Mouse (Mus musculus): ENCODE results near the gene Serpina3m.
"Not testable (repeated sequence)": the region's sequence is repeated elsewhere in the genome, so short reads cannot be mapped to it uniquely, and the experiment has no call there.

The Serpina3m gene

DNA sequence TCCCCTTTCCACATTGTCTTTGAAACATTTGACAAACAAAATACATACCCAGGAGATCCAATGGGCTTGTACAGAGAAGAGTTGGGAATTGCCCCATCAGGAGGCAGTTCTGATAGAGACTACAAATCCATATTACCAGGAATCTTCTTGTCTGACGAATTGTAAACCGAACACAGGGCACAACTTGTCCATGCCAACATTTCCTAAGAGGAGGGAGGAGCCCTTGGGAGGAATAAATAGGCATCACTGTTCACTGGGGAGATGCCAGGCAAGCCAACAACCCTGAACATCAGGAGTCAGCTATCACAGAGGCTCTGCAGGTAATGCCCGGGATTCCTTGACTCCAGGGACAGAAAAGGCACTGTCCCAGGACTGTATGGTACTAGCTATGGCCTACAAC lies at the start of gene Serpina3m, which contains the start of gene Serpina3k:
Gene Serpina3m (plus strand): TSS at position 261 of the 400 bp plus-strand sequence.
Gene Serpina3k (plus strand): TSS at position 261 of the 400 bp plus-strand sequence.
- not testable (repeated sequence) for DNase-seq (ENCODE audit: low spot score)

GRCm38 (mm10) chr12:104289872-104290271 lies 48.4 kb upstream of the Serpina3m start:
- DNase-seq (ENCODE audit: low spot score), result no peak

- DNase-seq (ENCODE audit: low spot score), result no peak
Observed at GRCm38 (mm10) chr12:104293963-104294362, 44.3 kb upstream of the Serpina3m start.

- no peak for DNase-seq (ENCODE audit: low spot score)
Observed at GRCm38 (mm10) chr12:104298049-104298448, 40.2 kb upstream of the Serpina3m start.

- no peak for DNase-seq (ENCODE audit: low spot score)
Observed at GRCm38 (mm10) chr12:104305991-104306390, 32.3 kb upstream of the Serpina3m start.

DNA sequence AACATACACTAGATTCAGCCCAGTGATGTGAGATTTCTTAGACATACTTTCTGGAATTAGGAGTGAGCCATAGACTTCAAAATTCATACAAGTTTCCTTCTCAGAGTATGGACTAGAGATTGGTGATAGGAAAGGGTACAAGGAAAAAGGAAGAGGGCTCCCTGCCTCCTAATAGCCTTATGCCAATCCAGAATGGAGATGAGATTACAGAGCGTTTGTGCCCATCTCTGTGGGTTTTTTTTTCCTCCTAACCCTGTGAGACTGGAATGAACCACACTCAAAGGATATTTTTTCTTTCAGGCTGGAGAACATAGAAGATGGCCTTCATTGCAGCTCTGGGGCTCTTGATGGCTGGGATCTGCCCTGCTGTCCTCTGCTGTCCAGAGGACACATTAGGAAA lies 24.0 kb upstream of the Serpina3m start, which contains the start of gene Serpina3j:
Gene Serpina3j (plus strand): TSS at position 301 of the 400 bp plus-strand sequence.
- DNase-seq (ENCODE audit: low spot score), result no peak

GRCm38 (mm10) chr12:104322454-104322853 lies 15.8 kb upstream of the Serpina3m start:
- DNase-seq (ENCODE audit: low spot score), result no peak

DNA sequence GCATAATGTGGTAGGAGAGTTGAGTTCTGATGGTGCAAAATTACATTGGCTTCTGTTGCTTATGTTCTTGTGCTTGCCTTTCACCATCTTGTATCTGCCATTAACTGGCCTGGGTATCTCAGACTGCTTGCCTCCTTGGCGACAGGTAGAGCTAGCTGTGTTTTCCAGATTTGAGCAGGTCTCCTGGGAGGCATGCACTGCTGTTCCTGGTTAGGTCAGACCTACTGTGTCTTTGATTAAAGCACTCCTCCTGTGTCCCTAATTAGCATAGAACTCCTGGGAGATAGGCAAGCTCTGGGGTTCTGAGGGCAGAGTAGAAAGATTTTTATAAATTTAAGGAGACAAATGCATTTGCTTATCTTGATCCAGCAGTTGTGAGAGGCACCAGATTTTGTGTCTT lies 6.6 kb upstream of the Serpina3m start:
- DNase-seq (ENCODE audit: low spot score), result no peak

GRCm38 (mm10) chr12:104336873-104337272 lies 1.4 kb upstream of the Serpina3m start:
- not testable (repeated sequence) for DNase-seq (ENCODE audit: low spot score)

DNA sequence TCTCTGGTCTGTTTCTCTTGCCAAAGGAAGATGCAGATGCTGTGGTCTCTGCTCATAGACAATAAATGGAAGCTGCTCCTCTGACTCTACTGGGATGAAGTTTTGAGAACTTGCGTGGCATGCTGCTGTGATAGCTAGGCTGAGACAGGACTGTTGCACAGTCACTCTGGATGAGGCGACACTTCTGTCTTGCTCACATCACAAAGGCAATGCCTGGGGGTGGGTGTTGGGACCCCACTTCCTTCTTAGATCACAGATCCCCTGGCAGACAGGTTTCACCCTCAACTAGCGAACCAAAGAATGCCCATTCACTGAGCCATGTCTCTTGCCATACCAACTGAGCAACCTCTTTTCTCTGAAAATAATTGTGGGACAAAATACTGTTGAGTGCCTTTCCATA lies 419 bp downstream of the Serpina3m start:
- DNase-seq (ENCODE audit: low spot score), result no peak

DNA sequence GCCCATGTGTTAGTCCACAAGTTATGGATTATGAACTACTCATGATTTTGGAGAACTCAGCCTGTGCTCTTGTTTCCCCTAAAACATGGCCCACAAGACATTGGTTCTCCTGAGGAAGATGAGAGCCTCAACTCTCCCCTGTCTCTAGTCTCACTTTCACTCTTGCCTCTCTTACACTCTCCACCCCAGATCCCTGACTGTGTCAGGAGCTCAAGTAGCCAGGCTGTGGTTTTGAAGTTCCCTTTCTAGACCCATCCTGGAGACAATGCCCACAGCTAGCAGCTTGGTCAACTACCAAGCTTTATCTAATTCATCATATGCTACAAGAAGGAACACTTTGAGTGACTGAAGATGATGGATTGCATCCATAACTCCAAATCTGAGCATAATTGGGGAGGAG lies 4.2 kb downstream of the Serpina3m start:
- DNase-seq (ENCODE audit: low spot score), result not testable (repeated sequence)

DNA sequence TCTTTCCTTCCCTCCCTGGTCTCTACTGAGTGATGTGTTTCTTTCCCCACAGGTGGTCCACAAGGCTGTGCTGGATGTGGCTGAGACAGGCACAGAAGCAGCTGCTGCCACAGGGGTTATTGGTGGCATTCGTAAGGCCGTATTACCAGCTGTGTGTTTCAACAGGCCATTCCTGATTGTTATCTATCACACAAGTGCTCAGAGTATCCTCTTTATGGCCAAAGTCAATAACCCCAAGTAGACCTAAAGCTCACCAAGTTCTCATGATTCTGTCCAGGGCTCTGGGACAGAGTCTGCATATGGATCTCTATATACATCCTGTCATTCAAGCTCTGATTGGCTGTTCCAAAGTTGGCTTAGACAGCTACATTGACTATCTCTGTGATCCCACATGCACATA lies 6.9 kb downstream of the Serpina3m start:
- no peak for DNase-seq (ENCODE audit: low spot score)

GRCm38 (mm10) chr12:104345707-104346106 lies 7.4 kb downstream of the Serpina3m start:
- no peak for DNase-seq (ENCODE audit: low spot score)

DNA sequence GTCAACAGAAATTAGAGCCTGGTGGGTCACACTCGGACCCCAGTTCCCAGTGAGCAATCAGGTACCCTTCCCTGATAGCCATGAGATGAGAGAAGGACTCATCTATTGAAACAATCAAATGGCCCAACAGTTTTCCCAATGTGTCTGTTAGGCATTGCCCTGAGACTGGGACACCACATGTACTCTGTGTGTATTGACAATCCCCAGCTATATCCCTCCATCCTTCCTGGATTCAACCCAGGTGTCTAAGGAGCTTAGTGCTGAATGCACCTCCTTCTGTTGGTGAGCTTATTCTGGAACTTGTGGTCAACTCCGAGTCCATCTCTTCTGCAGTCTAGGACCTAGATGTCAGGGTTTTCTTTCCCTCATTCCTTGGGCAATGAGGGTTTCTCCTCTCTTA lies 8.8 kb downstream of the Serpina3m start:
- DNase-seq (ENCODE audit: low spot score), result no peak

DNA sequence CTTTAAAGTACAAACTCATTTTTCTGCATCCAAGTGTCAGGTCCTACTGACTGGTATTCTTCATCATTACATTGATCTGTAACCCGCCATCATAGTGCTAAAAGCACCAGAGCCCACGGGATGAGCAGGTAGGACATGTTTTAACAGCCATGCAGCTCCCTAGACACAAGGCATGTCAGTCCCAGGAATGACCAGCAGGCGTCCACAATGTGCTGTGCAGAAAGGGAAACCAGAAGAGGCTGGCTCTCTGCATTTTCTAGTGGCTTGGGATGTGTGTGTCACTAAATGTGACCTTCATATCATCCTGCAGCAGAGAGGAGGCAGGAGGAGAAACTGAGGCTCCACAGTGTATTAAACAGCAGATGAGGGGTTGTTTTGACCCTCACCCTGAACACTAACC lies 13.5 kb downstream of the Serpina3m start:
- DNase-seq (ENCODE audit: low spot score), result peak; percentile 76

- no peak for DNase-seq (ENCODE audit: low spot score)
Observed at GRCm38 (mm10) chr12:104356006-104356405, 17.7 kb downstream of the Serpina3m start.

DNA sequence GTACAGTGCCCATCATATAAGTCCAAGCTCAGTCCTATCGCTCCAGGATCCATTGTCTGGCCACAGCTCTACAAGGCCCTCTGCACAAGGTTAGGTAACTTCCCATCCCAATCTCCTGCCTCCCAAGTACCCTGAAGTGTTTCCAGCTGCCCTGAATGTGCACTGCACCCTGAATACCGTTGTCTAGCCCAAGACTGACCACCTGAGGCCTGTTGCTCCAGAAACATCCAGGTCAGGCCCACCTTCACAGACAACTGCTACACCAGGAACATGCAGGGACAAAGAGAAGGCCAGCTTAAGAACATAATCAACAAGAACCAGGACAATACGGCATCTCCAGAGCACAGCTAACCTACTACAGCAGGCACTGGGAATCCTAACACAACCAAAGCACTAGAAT lies 31.7 kb downstream of the Serpina3m start:
- no peak for DNase-seq (ENCODE audit: low spot score)

GRCm38 (mm10) chr12:104377179-104377578 lies 38.9 kb downstream of the Serpina3m start:
- not testable (repeated sequence) for DNase-seq (ENCODE audit: low spot score)

DNA sequence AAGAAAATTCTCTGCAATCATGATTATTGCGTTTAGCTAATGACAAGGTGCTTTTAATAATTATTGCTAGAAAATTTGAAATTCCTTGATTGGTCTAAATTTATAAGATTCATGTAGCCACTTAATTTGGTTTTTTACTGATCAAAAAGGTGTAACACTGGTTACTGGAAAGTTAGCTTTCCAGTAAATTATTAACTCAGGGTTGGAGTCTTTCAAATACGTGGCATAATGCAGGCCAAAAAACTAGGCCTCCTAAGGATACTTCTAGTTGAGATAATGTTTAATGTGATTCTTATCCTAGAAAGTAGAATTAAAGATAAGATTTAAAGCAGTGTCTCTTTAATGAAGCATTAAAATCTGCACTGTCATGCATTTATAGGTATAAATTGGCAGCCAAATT lies 40.1 kb downstream of the Serpina3m start:
- DNase-seq (ENCODE audit: low spot score), result not testable (repeated sequence)

DNA sequence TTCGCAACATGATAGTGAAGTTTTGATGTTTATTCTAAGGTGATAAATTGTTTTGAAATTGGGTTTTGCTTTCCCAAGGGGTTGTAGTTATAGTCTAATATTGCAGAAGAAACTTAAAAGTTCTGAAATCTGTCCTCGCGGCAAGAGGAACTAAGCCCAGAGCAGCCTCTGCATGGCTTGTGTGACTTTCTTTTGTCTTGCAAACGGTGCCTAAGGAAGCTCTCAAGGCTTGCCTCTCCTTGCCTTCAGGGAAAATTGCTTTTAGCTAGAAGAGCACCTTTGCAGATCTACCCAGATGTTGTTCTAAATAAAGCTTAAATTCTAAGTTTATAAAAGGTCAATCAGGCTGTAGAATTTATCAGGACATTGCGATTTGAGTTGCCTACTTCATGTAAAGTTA lies 40.5 kb downstream of the Serpina3m start:
- not testable (repeated sequence) for DNase-seq (ENCODE audit: low spot score)

DNA sequence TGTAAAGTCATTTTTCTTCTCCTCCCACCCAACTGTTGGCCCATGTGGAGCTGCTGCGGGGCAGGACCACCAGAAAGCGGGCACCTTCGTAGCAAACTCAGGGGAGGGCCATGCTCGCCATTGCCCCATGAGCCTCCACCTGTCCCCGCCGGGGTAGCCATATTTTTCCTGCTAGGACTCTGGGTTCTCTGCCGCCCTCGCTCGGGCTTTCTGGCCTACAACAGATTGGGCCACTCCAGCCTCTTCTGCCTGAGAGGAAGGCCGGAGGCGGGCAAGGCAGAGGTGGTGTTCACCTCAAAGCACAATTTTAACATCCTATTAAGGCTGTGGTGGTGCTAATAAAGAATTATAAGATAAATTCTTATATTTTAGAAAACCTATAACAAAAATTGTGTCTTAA lies 41.6 kb downstream of the Serpina3m start:
- DNase-seq (ENCODE audit: low spot score), result no peak

DNA sequence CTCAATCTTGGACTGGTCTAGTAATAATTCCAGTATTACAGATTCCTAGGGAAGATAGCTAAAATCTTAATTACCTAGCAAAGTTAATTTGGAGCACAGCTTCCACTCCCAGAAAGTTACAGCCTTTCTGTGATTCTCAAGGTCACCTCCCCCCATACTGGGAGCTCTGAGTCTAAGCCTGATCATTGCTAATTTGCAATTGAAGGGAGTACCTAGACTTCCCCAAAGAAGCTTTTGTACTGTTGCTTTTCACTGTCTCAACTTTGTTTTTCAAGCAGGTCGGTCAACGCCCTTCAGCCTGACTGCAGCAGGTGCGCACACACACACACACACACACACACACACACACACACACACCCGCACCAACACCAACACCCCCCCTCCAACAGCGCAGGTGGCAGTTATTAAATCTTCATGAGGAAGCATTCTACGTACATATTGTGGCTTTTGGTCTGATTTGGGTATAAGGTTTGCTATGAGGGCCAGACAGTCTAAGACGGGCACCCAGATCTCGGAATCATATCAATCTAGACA lies 42.9 kb downstream of the Serpina3m start:
- DNase-seq (ENCODE audit: low spot score), result not testable (repeated sequence)

- DNase-seq (ENCODE audit: low spot score), result not testable (repeated sequence)
Observed at GRCm38 (mm10) chr12:104385987-104386386, 47.7 kb downstream of the Serpina3m start.

- not testable (repeated sequence) for DNase-seq (ENCODE audit: low spot score)
Observed at GRCm38 (mm10) chr12:104386878-104387277, 48.6 kb downstream of the Serpina3m start.
